Mouse (Mus musculus) T-helper 2 cell (primary cell): ENCODE measurements around the gene Cd180.

Source experiments
- in situ Hi-C: fragments of 300-600 bp; cut with MboI, MseI; formaldehyde crosslinking; loops from one replicate; pipeline ENCODE4 v1.15.1; 2025; ENCODE audit warnings: high pct_unique_total_duplicates

The Cd180 gene

GRCm38 (mm10) chr13:102778859-102779258, 85.5 kb downstream of the Cd180 start:
- in situ Hi-C loops: no loop called here

- in situ Hi-C loops: no loop called here
These were observed 85.9 kb downstream of the Cd180 start for GRCm38 (mm10) chr13:102779275-102779674.

GRCm38 (mm10) chr13:102783531-102784310, 90.4 kb downstream of the Cd180 start:
- in situ Hi-C loops: no loop called here

GRCm38 (mm10) chr13:102786666-102787230, 93.4 kb downstream of the Cd180 start:
- in situ Hi-C loops: no loop called here
